In the genomic region with DNA sequence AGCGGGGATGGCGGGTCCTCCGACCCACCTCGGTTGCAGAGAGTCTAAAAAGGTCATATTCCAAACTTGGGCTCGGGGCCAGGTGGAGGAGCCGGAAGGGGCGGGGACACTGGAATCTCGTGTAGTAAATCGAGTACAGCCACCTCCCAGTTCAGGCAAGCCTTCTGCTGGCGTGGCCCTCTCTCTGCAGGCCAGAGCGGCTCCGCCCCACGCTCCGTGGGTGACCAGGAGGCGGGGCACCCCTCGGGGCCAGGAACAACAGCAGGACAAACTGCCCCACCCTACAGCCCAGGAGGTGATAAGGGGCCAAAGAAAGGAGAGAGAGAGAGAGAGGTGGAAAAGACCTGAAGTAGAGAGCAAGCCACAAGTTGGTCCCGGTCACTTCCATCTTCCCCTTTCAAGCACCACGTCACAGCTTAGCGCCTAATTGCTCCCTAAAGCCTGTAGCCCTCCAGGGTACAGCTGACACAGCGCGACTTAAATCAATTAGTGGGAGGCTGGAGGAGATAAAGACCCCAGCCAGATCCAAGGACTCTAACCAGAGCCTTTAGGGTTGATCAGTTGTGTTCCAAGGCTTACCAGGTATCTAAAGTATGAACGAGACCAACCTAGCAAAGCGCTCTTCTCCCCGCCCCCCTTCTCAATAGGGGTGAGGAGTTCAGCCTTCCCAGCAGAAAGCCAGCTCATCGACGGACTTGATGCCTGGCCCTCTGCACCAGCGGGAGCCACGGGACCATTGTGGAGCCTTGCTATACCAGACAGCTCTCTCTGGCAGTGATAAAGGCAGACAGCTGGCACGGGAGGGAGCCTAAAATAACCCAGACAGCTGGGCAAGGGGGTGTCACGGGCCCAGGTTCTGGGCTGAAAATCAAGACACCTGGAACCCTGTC, we compare ENCODE assay signal across 8 mouse cellular contexts. TPM values are rescaled to one million over a fixed set of nuclear protein-coding genes. Genes with fewer than 3 reads are reported as not detected.
DNase-seq lines count a peak whose midpoint lies in the region; ATAC-seq and TF ChIP-seq lines count a peak whose summit lies in the region.

No protein-coding gene starts in this region.

- H3K36me3 ChIP-seq in ES-Bruce4 (ENCODE audit: control insufficient read depth, insufficient read depth, low read length, poor library complexity, severe bottlenecking), result no peaks in the 10 kb centered on the region
- 0 out of 2 replicates have a peak, but pooled peaks cover 3% of the 10 kb centered on the region for H3K36me3 ChIP-seq in heart, embryonic 16.5 days (ENCODE audit: control insufficient read depth, insufficient read depth)
- H3K36me3 ChIP-seq in lung, embryonic 15.5 days, result no peaks in the 10 kb centered on the region

- no peak for TF ChIP-seq POLR2A in ES-Bruce4 (IDR thresholded peaks at IDR 0.05; ENCODE audit: insufficient read depth, low read length)
- TF ChIP-seq POLR2A in bone marrow, adult 2 months (IDR thresholded peaks at IDR 0.05; ENCODE audit: borderline replicate concordance, control insufficient read depth, low read depth, low read length), result 0 out of 2 replicates have a peak, but pooled peaks have one; percentile 25

- TF ChIP-seq CTCF in ES-Bruce4 (IDR thresholded peaks at IDR 0.05; ENCODE audit: low read depth, low read length), result no peak
- TF ChIP-seq CTCF in bone marrow, adult 2 months (IDR thresholded peaks at IDR 0.05; ENCODE audit: control insufficient read depth, insufficient read depth, low read length), result no peak

- peak; percentile 97 for TF ChIP-seq EP300 in ES-Bruce4 (IDR thresholded peaks at IDR 0.05; ENCODE audit: insufficient read depth, low read depth, low read length)

- peak; percentile 95 to 98 for DNase-seq in kidney, postnatal 25 days
- peak; percentile 88 for DNase-seq in ovary, postnatal 36 days (ENCODE audit: low spot score)
- peak; percentile 90 to 96 for DNase-seq in urinary bladder, postnatal 36 days (ENCODE audit: low spot score in 2 of 2)

- no peaks in the 10 kb centered on the region for H3K9me3 ChIP-seq in ES-Bruce4 (replicated peaks; ENCODE audit: control insufficient read depth, insufficient read depth, low read length, poor library complexity, severe bottlenecking)
- no peaks in the 10 kb centered on the region for H3K9me3 ChIP-seq in heart, embryonic 16.5 days (replicated peaks; ENCODE audit: control insufficient read depth, low read length)
- no peaks in the 10 kb centered on the region for H3K9me3 ChIP-seq in lung, embryonic 15.5 days

- no peaks in the 10 kb centered on the region for H3K27me3 ChIP-seq in ES-Bruce4 (ENCODE audit: control insufficient read depth, insufficient read depth, low read length, poor library complexity, severe bottlenecking)
- no peaks in the 10 kb centered on the region for H3K27me3 ChIP-seq in heart, embryonic 16.5 days (ENCODE audit: control insufficient read depth, insufficient read depth, low read length)
- H3K27me3 ChIP-seq in lung, embryonic 15.5 days, result no peaks in the 10 kb centered on the region

- peak overlapping the region; percentile 98 for H3K4me2 ChIP-seq in heart, embryonic 16.5 days (ENCODE audit: low read depth, low read length)
- H3K4me2 ChIP-seq in lung, embryonic 15.5 days, result peak overlapping the region; percentile 99

- peak overlapping the region; percentile 82 for H3K9ac ChIP-seq in ES-Bruce4 (ENCODE audit: low read depth, poor library complexity, severe bottlenecking)
- H3K9ac ChIP-seq in heart, embryonic 16.5 days (ENCODE audit: low read length), result peak overlapping the region; percentile 72
- H3K9ac ChIP-seq in lung, embryonic 15.5 days, result peak overlapping the region; percentile 96

- H3K4me3 ChIP-seq in ES-Bruce4 (ENCODE audit: low read depth, low read length), result peak overlapping the region; percentile 63
- H3K4me3 ChIP-seq in bone marrow, adult 2 months (replicated peaks; ENCODE audit: control insufficient read depth, low read depth, low read length), result peak overlapping the region; percentile 31
- peak overlapping the region; percentile 73 for H3K4me3 ChIP-seq in heart, embryonic 16.5 days (ENCODE audit: low read length)
- H3K4me3 ChIP-seq in lung, embryonic 15.5 days, result peak overlapping the region; percentile 57

- H3K27ac ChIP-seq in ES-Bruce4 (ENCODE audit: insufficient read depth, low read length), result peak overlapping the region; percentile 99
- H3K27ac ChIP-seq in bone marrow, adult 2 months (ENCODE audit: control insufficient read depth, insufficient read depth, low read depth, low read length, poor library complexity), result peak overlapping the region; percentile 99
- peak overlapping the region; percentile 100 for H3K27ac ChIP-seq in heart, embryonic 16.5 days (ENCODE audit: low read length)
- peak overlapping the region; percentile 100 for H3K27ac ChIP-seq in lung, embryonic 15.5 days

- 21% methylated on average over 30 of the region's 30 CpGs for WGBS in bone marrow, adult 2 months
- 3% methylated on average over 30 of the region's 30 CpGs for WGBS in heart, embryonic 16.5 days
- WGBS in lung, embryonic 15.5 days, result 2% methylated on average over 30 of the region's 30 CpGs

- H3K4me1 ChIP-seq in ES-Bruce4 (ENCODE audit: control insufficient read depth, insufficient read depth, low read length), result peaks cover 1% of the 10 kb centered on the region
- H3K4me1 ChIP-seq in bone marrow, adult 2 months (ENCODE audit: control insufficient read depth, insufficient read depth, low read length), result peaks cover 2% of the 10 kb centered on the region; the same call in 1 of the 2 replicates
- peaks cover 68% of the 10 kb centered on the region for H3K4me1 ChIP-seq in heart, embryonic 16.5 days (ENCODE audit: control insufficient read depth, insufficient read depth, low read length)
- peaks cover 66% of the 10 kb centered on the region for H3K4me1 ChIP-seq in lung, embryonic 15.5 days

- peak; percentile 43 for ATAC-seq in erythroid progenitor cell, adult 5-6 weeks (replicated peaks; ENCODE audit: low FRiP score, poor library complexity, severe bottlenecking)
- peak; percentile 29 for ATAC-seq in heart, embryonic 16.5 days (replicated peaks; ENCODE audit: extremely low read depth, insufficient read depth, low FRiP score)
- peak; percentile 8 for ATAC-seq in lung, embryonic 15.5 days (ENCODE audit: borderline replicate concordance, extremely low read depth, low FRiP score, low TSS enrichment)

RNA-seq across cellular contexts. Expression of a gene that starts 3.2 kb away (rescaled TPM):
- 1.6 and 2.0 TPM in 2 replicates for polyA plus RNA-seq in ES-Bruce4 (2011; ENCODE audit: insufficient read depth, insufficient read length, low read depth, missing spikeins)
- polyA plus RNA-seq in bone marrow, adult 2 months (2011; ENCODE audit: insufficient read depth, insufficient read length, low replicate concordance, missing spikeins), result 4.0 and 7.2 TPM in 2 replicates
- 1.7 and 3.2 TPM in 2 replicates for total RNA-seq in erythroid progenitor cell, adult 5-6 weeks (2015; ENCODE audit: low replicate concordance)
- 1.4 and 7.7 TPM in 2 replicates for total RNA-seq in erythroid progenitor cell, adult 5-6 weeks (2017; ENCODE audit: low replicate concordance)
- 2.2 and 2.4 TPM in 2 replicates for polyA plus RNA-seq in heart, embryonic 16.5 days (2015; fragmentation: Nextera tagmentation; extraction: Ambion mirVana)
- polyA plus RNA-seq in lung, embryonic 15.5 days (2015; fragmentation: Nextera tagmentation; extraction: Ambion mirVana), result 2.7 and 2.8 TPM in 2 replicates

RNA-seq across cellular contexts. Expression of a gene that starts 6.3 kb away (rescaled TPM):
- polyA plus RNA-seq in ES-Bruce4 (2011; ENCODE audit: insufficient read depth, insufficient read length, low read depth, missing spikeins), result 8.6 and 11.3 TPM in 2 replicates
- polyA plus RNA-seq in bone marrow, adult 2 months (2011; ENCODE audit: insufficient read depth, insufficient read length, low replicate concordance, missing spikeins), result 27.7 and 34.2 TPM in 2 replicates
- total RNA-seq in erythroid progenitor cell, adult 5-6 weeks (2015; ENCODE audit: low replicate concordance), result 29.8 and 41.8 TPM in 2 replicates
- 20.2 and 23.0 TPM in 2 replicates for total RNA-seq in erythroid progenitor cell, adult 5-6 weeks (2017; ENCODE audit: low replicate concordance)
- polyA plus RNA-seq in heart, embryonic 16.5 days (2015; fragmentation: Nextera tagmentation; extraction: Ambion mirVana), result 6.0 and 6.5 TPM in 2 replicates
- polyA plus RNA-seq in lung, embryonic 15.5 days (2015; fragmentation: Nextera tagmentation; extraction: Ambion mirVana), result 8.7 and 9.2 TPM in 2 replicates

RNA-seq across cellular contexts. Expression of a gene that starts 33.5 kb away (rescaled TPM):
- polyA plus RNA-seq in ES-Bruce4 (2011; ENCODE audit: insufficient read depth, insufficient read length, low read depth, missing spikeins), result 24.8 TPM in 2 replicates
- 70.7 and 83.3 TPM in 2 replicates for polyA plus RNA-seq in bone marrow, adult 2 months (2011; ENCODE audit: insufficient read depth, insufficient read length, low replicate concordance, missing spikeins)
- total RNA-seq in erythroid progenitor cell, adult 5-6 weeks (2015; ENCODE audit: low replicate concordance), result 27.2 and 48.7 TPM in 2 replicates
- 52.2 and 63.8 TPM in 2 replicates for total RNA-seq in erythroid progenitor cell, adult 5-6 weeks (2017; ENCODE audit: low replicate concordance)
- 60.0 and 63.8 TPM in 2 replicates for polyA plus RNA-seq in heart, embryonic 16.5 days (2015; fragmentation: Nextera tagmentation; extraction: Ambion mirVana)
- 85.3 and 88.7 TPM in 2 replicates for polyA plus RNA-seq in lung, embryonic 15.5 days (2015; fragmentation: Nextera tagmentation; extraction: Ambion mirVana)

RNA-seq across cellular contexts. Expression of a gene that starts 46.8 kb away (rescaled TPM):
- polyA plus RNA-seq in ES-Bruce4 (2011; ENCODE audit: insufficient read depth, insufficient read length, low read depth, missing spikeins), result not detected in 2 replicates
- 3.2 and 21.0 TPM in 2 replicates for polyA plus RNA-seq in bone marrow, adult 2 months (2011; ENCODE audit: insufficient read depth, insufficient read length, low replicate concordance, missing spikeins)
- not detected in 2 replicates for total RNA-seq in erythroid progenitor cell, adult 5-6 weeks (2015; ENCODE audit: low replicate concordance)
- not detected in 2 replicates for total RNA-seq in erythroid progenitor cell, adult 5-6 weeks (2017; ENCODE audit: low replicate concordance)
- 0.20 and 0.46 TPM in 2 replicates for polyA plus RNA-seq in heart, embryonic 16.5 days (2015; fragmentation: Nextera tagmentation; extraction: Ambion mirVana)
- polyA plus RNA-seq in lung, embryonic 15.5 days (2015; fragmentation: Nextera tagmentation; extraction: Ambion mirVana), result 0.72 TPM in 1 of 2 replicates, not detected in the other

Comparison
In these comparisons a context has a peak if more than half of its experiments do, and no peak if none do; other contexts are left out.
1. Peak in every context shown above with its lines: DNase-seq, ATAC-seq, H3K4me3 ChIP-seq and H3K27ac ChIP-seq.